Mouse (Mus musculus) granulocyte monocyte progenitor cell, adult 5-6 weeks (primary cell): Measurements from ENCODE around the gene 2310003L06Rik. TPM values are rescaled to one million over a fixed set of nuclear protein-coding genes. Genes with fewer than 3 reads are reported as not detected.

Source experiments
- ATAC-seq: replicated peaks from 2 replicates; pipeline ENCODE4 v1.8.0; 2016; ENCODE audit warnings: mild to moderate bottlenecking, moderate TSS enrichment, inconsistent platforms; ENCODE audit not compliant: poor library complexity, severe bottlenecking
- total RNA-seq, 2 experiments: library from RNA; stranded (forward) in 1 of 2; stranded (reverse) in 1 of 2; fragments of 200-712, 200-1000 nt in 1 of 2; fragments of >200 nt in 1 of 2; fragmentation: Nextera tagmentation in 1 of 2; gene quantifications; 2 replicates each; pipeline ENCODE4 v1.2.3; 2014 to 2017

Gene 2310003L06Rik
- total RNA-seq (2014; fragmentation: Nextera tagmentation) (not detected in 2 replicates), total RNA-seq (2017) (not detected in 2 replicates)

GRCm38 (mm10) chr5:87969201-87969600, at the start of gene 2310003L06Rik, which contains the start of gene Gm28434:
Gene 2310003L06Rik (plus strand): TSS chr5:87969459.
Gene Gm28434 (plus strand): TSS chr5:87969517.
- ATAC-seq = no peak

DNA sequence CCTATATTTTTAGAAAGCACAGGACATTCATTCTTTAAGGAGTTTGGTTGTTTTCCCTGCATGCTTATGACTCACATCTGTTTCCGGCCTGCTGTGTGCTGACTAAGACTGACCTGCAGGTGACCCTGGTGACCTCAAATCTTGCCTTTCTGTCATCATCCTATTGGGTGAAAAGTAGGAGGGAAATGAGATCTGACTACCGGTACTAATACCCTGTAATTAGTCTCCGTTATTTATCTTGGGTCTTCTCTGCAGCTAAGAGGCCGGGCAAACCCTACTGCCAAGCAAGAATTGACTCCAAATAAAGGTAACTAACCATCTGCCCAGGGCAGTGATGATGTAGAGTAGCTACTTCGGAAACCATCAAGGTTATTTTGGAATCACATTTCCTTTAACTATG, 43.9 kb upstream of the 2310003L06Rik start, which contains the start of gene Csn3:
TSS of gene Csn3 (plus strand) at position 208 of the 400 bp plus-strand sequence.
- ATAC-seq = no peak

DNA sequence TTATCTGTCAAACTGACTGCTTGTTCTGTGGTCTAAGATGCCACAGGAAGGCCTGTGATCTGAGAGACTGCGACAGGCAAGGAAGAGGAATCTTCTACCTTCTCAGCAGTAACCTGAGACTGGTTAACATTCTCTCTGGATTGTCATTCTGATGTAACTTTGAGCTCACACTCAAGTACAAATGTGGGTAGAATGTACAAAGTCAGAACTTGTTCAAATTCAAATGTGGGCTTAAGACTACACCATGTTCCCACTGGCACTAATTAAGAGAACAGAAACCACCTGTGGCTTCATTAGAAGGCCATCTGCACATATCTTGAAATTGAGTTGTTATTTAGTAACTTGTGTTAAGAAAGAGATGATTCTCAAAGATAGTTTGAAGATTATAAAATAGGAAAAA, 37.7 kb upstream of the 2310003L06Rik start:
- no peak for ATAC-seq

DNA sequence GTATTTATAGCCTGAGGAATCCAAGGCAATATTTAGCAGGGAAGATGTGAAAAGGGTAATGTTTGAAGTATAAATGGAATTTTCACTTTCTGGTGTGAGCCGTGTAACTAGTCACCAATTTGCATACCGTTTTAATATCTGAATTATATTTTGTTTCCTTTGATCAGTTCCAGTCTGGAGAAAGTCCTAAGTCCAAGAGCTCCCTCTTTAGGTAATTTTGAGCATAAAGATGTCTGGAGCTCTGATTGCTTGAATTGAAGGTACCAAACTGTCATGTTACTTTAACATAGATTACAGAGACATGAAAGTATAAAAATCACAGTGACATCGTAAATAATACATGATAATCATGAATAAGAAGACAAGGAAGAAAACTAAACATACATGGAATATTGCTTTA, 28.5 kb upstream of the 2310003L06Rik start:
- ATAC-seq = no peak

- no peak for ATAC-seq
These were observed 26.7 kb upstream of the 2310003L06Rik start for GRCm38 (mm10) chr5:87942515-87942914.

- no peak for ATAC-seq
These were observed 17.4 kb upstream of the 2310003L06Rik start for GRCm38 (mm10) chr5:87951836-87952235.

DNA sequence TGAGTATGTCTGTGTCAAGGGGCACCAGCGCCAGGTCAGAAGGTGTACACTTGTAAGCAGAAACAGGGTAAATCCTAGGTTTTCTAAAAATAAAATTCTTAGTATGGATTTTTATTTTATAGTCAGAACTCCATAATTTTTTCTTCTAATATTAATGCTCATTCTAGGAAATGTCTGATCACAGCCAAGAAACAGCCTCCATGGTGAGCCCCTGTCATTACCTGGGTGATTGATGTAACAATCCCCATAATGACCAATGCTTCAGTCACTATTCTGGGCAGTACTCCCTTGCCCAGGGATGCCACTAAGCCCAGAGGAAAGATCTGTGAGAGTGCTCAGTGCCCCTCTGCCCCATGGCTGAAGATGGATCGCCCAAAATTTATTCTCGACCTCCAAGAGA, 9.9 kb downstream of the 2310003L06Rik start, which contains the start of gene Cabs1:
TSS of gene Cabs1 (plus strand) at position 301 of the 400 bp plus-strand sequence.
- ATAC-seq = no peak

DNA sequence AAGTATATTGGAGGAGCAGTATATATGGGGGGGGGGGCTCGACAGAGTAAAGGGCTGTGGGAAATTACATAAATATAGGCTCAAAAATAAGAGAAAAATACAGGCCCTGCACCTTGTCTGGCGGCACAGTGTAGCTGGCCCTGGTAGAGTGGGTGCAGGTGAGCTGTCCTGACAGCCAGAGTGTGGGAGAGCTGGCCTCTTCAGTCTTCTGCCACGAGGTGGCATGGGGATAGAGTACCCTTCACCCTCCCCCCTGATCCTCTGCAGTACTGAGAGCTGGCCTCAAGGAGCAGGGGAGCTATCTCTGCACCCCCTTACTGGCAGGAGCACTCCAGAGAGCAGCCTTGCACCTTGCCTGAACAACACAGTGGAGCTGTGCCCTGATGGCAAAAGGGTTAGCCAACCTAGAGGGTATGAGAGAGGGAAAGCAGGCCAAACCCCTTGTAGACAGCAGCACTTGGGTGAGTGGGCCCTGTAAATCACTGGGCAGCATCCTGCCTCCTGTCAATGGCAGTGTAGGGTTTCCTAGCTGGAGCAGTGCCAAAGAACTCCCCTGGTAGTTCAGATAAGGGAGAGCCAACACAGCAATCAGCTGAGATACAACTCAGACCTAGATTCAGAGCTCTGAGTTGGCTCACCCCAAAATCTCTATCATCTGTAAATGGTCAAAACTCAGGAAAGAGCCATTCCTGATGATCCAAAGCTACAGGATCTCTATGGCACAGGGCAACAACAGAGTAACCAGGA, 13.4 kb downstream of the 2310003L06Rik start:
- ATAC-seq = no peak

DNA sequence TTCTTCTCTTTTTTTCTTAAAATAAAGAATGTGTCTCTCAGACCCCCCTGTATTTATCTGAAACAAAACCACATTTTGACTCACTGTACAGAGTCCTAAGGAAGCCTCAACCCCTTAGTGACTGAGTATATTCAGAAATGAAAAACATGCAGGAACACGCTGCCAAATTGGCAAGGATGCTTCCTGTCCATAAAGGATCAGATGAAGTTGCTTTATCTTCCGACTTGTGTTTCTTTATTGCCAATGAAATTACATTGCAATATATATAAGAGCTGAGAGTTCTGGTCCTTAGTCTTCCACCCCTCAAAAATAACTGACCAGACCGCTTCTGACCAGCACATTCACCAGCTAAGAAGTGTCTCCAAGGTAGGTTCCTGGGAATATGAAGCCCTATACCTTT, 33.0 kb downstream of the 2310003L06Rik start, which contains the start of gene Smr3a:
TSS of gene Smr3a (plus strand) at position 301 of the 400 bp plus-strand sequence.
- no peak for ATAC-seq

GRCm38 (mm10) chr5:88005241-88005640, 36.0 kb downstream of the 2310003L06Rik start:
- ATAC-seq = no peak

Other genes starting within 250 kb of the 2310003L06Rik start
- gene Csn1s2a, start 194.9 kb upstream of the 2310003L06Rik start, total RNA-seq (2014; fragmentation: Nextera tagmentation) = not detected in 2 replicates
- not detected in 2 replicates for gene Csn1s2a, start 194.9 kb upstream of the 2310003L06Rik start, total RNA-seq (2017)
- gene Csn1s2b, start 161.4 kb upstream of the 2310003L06Rik start, total RNA-seq (2014; fragmentation: Nextera tagmentation) = not detected in 2 replicates
- not detected in 2 replicates for gene Csn1s2b, start 161.4 kb upstream of the 2310003L06Rik start, total RNA-seq (2017)
- not detected in 2 replicates for gene Prr27, start 143.8 kb upstream of the 2310003L06Rik start, total RNA-seq (2014; fragmentation: Nextera tagmentation)
- gene Prr27, start 143.8 kb upstream of the 2310003L06Rik start, total RNA-seq (2017) = not detected in 2 replicates
- gene Odam, start 84.4 kb upstream of the 2310003L06Rik start, total RNA-seq (2014; fragmentation: Nextera tagmentation) = not detected in 2 replicates
- gene Odam, start 84.4 kb upstream of the 2310003L06Rik start, total RNA-seq (2017) = not detected in 2 replicates
- gene Csn3, start 43.9 kb upstream of the 2310003L06Rik start, total RNA-seq (2014; fragmentation: Nextera tagmentation) = not detected in 2 replicates
- not detected in 2 replicates for gene Csn3, start 43.9 kb upstream of the 2310003L06Rik start, total RNA-seq (2017)
- gene Gm28434, start 58 bp downstream of the 2310003L06Rik start, total RNA-seq (2014; fragmentation: Nextera tagmentation) = not detected in 2 replicates
- not detected in 2 replicates for gene Gm28434, start 58 bp downstream of the 2310003L06Rik start, total RNA-seq (2017)
- gene Cabs1, start 10.0 kb downstream of the 2310003L06Rik start, total RNA-seq (2014; fragmentation: Nextera tagmentation) = not detected in 2 replicates
- gene Cabs1, start 10.0 kb downstream of the 2310003L06Rik start, total RNA-seq (2017) = not detected in 2 replicates
- not detected in 2 replicates for gene Smr3a, start 33.1 kb downstream of the 2310003L06Rik start, total RNA-seq (2014; fragmentation: Nextera tagmentation)
- gene Smr3a, start 33.1 kb downstream of the 2310003L06Rik start, total RNA-seq (2017) = not detected in 2 replicates
- gene Smr2, start 117.1 kb downstream of the 2310003L06Rik start, total RNA-seq (2014; fragmentation: Nextera tagmentation) = not detected in 2 replicates
- gene Smr2, start 117.1 kb downstream of the 2310003L06Rik start, total RNA-seq (2017) = not detected in 2 replicates
- gene Gm11116, start 142.1 kb downstream of the 2310003L06Rik start, total RNA-seq (2014; fragmentation: Nextera tagmentation) = not detected in 2 replicates
- not detected in 2 replicates for gene Gm11116, start 142.1 kb downstream of the 2310003L06Rik start, total RNA-seq (2017)
- gene Gm11115, start 184.6 kb downstream of the 2310003L06Rik start, total RNA-seq (2014; fragmentation: Nextera tagmentation) = not detected in 2 replicates
- gene Gm11115, start 184.6 kb downstream of the 2310003L06Rik start, total RNA-seq (2017) = not detected in 2 replicates